Mouse (Mus musculus): ENCODE measurements around the gene Gabrr3. TPM values are rescaled to one million over a fixed set of nuclear protein-coding genes. Genes with fewer than 3 reads are reported as not detected.

Gene Gabrr3
- polyA plus RNA-seq, 1 experiment from 2014 or later: not detected

GRCm38 (mm10) chr16:59471637-59472278 is 64.6 kb downstream of the Gabrr3 start, which contains the start of gene Riox2:
Gene Riox2, plus strand, starts transcription at chr16:59471775.
- peaks cover 9% of the 10 kb centered on the region; the same call in 1 of the 2 replicates for H3K4me1 ChIP-seq (replicated peaks)
- peak within 1 kb of the TSS; percentile 83 for H3K9ac ChIP-seq
- peak within 1 kb of the TSS; percentile 69 for H3K4me2 ChIP-seq
- ATAC-seq (ENCODE audit: insufficient number of reproducible peaks, low FRiP score): peak; percentile 94
- H3K9me3 ChIP-seq (replicated peaks): no peaks in the 10 kb centered on the region
- no peaks in the 10 kb centered on the region for H3K27me3 ChIP-seq (replicated peaks)
- peaks cover 13% of the 10 kb centered on the region for H3K36me3 ChIP-seq
- H3K27ac ChIP-seq (ENCODE audit: poor library complexity, severe bottlenecking): peak within 1 kb of the TSS; percentile 56
- H3K4me3 ChIP-seq: peak within 1 kb of the TSS; percentile 86
- WGBS: 1% methylated on average over 56 of the region's 56 CpGs

GRCm38 (mm10) chr16:59472546-59472945 is 65.4 kb downstream of the Gabrr3 start:
- H3K27ac ChIP-seq (ENCODE audit: poor library complexity, severe bottlenecking): no peak overlapping the region
- ATAC-seq (ENCODE audit: insufficient number of reproducible peaks, low FRiP score): no peak
- 53% methylated on average over 6 of the region's 6 CpGs for WGBS

GRCm38 (mm10) chr16:59474788-59475187 is 67.7 kb downstream of the Gabrr3 start:
- WGBS: 27% methylated on average over 1 of the region's 1 CpGs
- H3K9ac ChIP-seq: no peak overlapping the region
- peaks cover 6% of the 10 kb centered on the region; the same call in 1 of the 2 replicates for H3K4me1 ChIP-seq (replicated peaks)
- no peak for ATAC-seq (ENCODE audit: insufficient number of reproducible peaks, low FRiP score)
- no peak overlapping the region for H3K4me2 ChIP-seq
- H3K9me3 ChIP-seq (replicated peaks): no peaks in the 10 kb centered on the region
- no peak overlapping the region for H3K27ac ChIP-seq (ENCODE audit: poor library complexity, severe bottlenecking)
- H3K4me3 ChIP-seq: no peak overlapping the region
- no peaks in the 10 kb centered on the region for H3K27me3 ChIP-seq (replicated peaks)
- peaks cover 33% of the 10 kb centered on the region for H3K36me3 ChIP-seq

More at GRCm38 (mm10) chr16:59472546-59472945, 65.4 kb downstream of the Gabrr3 start:
- Histone ChIP-seq H3K4me3 (peak overlapping the region; percentile 86), H3K36me3 (peaks cover 20% of the 10 kb centered on the region), H3K9ac (peak overlapping the region; percentile 83; the same call in 1 of the 2 replicates), H3K4me1 (replicated peaks) (peaks cover 8% of the 10 kb centered on the region; the same call in 1 of the 2 replicates), H3K27me3 (replicated peaks) (no peaks in the 10 kb centered on the region), H3K9me3 (replicated peaks) (no peaks in the 10 kb centered on the region), H3K4me2 (peak overlapping the region; percentile 69)

- H3K4me2 ChIP-seq: no peak overlapping the region
- H3K9me3 ChIP-seq (replicated peaks): no peaks in the 10 kb centered on the region
- H3K27me3 ChIP-seq (replicated peaks): no peaks in the 10 kb centered on the region
- H3K36me3 ChIP-seq: peaks cover 58% of the 10 kb centered on the region
- no peak overlapping the region for H3K9ac ChIP-seq
- H3K27ac ChIP-seq (ENCODE audit: poor library complexity, severe bottlenecking): no peak overlapping the region
- no peak overlapping the region for H3K4me3 ChIP-seq
- WGBS: 86% methylated on average over 3 of the region's 3 CpGs
- 0 out of 2 replicates have a peak, but pooled peaks cover under 1% of the 10 kb centered on the region for H3K4me1 ChIP-seq (replicated peaks)
- ATAC-seq (ENCODE audit: insufficient number of reproducible peaks, low FRiP score): no peak
These were observed 70.8 kb downstream of the Gabrr3 start for GRCm38 (mm10) chr16:59477955-59478354.

- Histone ChIP-seq H3K4me2 (no peak overlapping the region), H3K4me3 (no peak overlapping the region), H3K4me1 (replicated peaks) (no peaks in the 10 kb centered on the region), H3K9ac (no peak overlapping the region), H3K27me3 (replicated peaks) (no peaks in the 10 kb centered on the region), H3K36me3 (peaks cover 83% of the 10 kb centered on the region), H3K27ac (ENCODE audit: poor library complexity, severe bottlenecking) (no peak overlapping the region), H3K9me3 (replicated peaks) (no peaks in the 10 kb centered on the region)
- ATAC-seq (ENCODE audit: insufficient number of reproducible peaks, low FRiP score): no peak
- WGBS: 77% methylated on average over 7 of the region's 7 CpGs
These were observed 80.1 kb downstream of the Gabrr3 start for GRCm38 (mm10) chr16:59487239-59487638.

GRCm38 (mm10) chr16:59487975-59488548 is 80.9 kb downstream of the Gabrr3 start:
- peaks cover 80% of the 10 kb centered on the region for H3K36me3 ChIP-seq
- no peak overlapping the region for H3K9ac ChIP-seq
- H3K4me1 ChIP-seq (replicated peaks): no peaks in the 10 kb centered on the region
- H3K27ac ChIP-seq (ENCODE audit: poor library complexity, severe bottlenecking): no peak overlapping the region
- H3K4me3 ChIP-seq: no peak overlapping the region
- no peaks in the 10 kb centered on the region for H3K9me3 ChIP-seq (replicated peaks)
- WGBS: 64% methylated on average over 9 of the region's 9 CpGs
- no peak overlapping the region for H3K4me2 ChIP-seq
- no peak for ATAC-seq (ENCODE audit: insufficient number of reproducible peaks, low FRiP score)
- no peaks in the 10 kb centered on the region for H3K27me3 ChIP-seq (replicated peaks)

- no peak overlapping the region for H3K9ac ChIP-seq
- H3K27ac ChIP-seq (ENCODE audit: poor library complexity, severe bottlenecking): no peak overlapping the region
- no peak for ATAC-seq (ENCODE audit: insufficient number of reproducible peaks, low FRiP score)
- WGBS: 88% methylated on average over 14 of the region's 14 CpGs
- no peak overlapping the region for H3K4me3 ChIP-seq
- no peaks in the 10 kb centered on the region for H3K27me3 ChIP-seq (replicated peaks)
- no peaks in the 10 kb centered on the region for H3K9me3 ChIP-seq (replicated peaks)
- H3K4me1 ChIP-seq (replicated peaks): peaks cover 3% of the 10 kb centered on the region; the same call in 1 of the 2 replicates
- peaks cover 74% of the 10 kb centered on the region for H3K36me3 ChIP-seq
- no peak overlapping the region for H3K4me2 ChIP-seq
These were observed 86.1 kb downstream of the Gabrr3 start for GRCm38 (mm10) chr16:59493199-59493598.

GRCm38 (mm10) chr16:59497947-59498346 is 90.8 kb downstream of the Gabrr3 start:
- Histone ChIP-seq H3K36me3 (peaks cover 83% of the 10 kb centered on the region), H3K27ac (ENCODE audit: poor library complexity, severe bottlenecking) (no peak overlapping the region)

GRCm38 (mm10) chr16:59499180-59499579 is 92.0 kb downstream of the Gabrr3 start:
- ATAC-seq (ENCODE audit: insufficient number of reproducible peaks, low FRiP score): no peak
- Histone ChIP-seq H3K27me3 (replicated peaks) (no peaks in the 10 kb centered on the region), H3K36me3 (peaks cover 80% of the 10 kb centered on the region), H3K4me2 (no peak overlapping the region), H3K27ac (ENCODE audit: poor library complexity, severe bottlenecking) (no peak overlapping the region), H3K4me1 (replicated peaks) (peaks cover 5% of the 10 kb centered on the region; the same call in 1 of the 2 replicates), H3K9ac (no peak overlapping the region), H3K4me3 (no peak overlapping the region), H3K9me3 (replicated peaks) (no peaks in the 10 kb centered on the region)
- WGBS: 89% methylated on average over 3 of the region's 3 CpGs

More at GRCm38 (mm10) chr16:59497947-59498346, 90.8 kb downstream of the Gabrr3 start:
- ATAC-seq (ENCODE audit: insufficient number of reproducible peaks, low FRiP score): no peak
- H3K4me2 ChIP-seq: no peak overlapping the region
- no peaks in the 10 kb centered on the region for H3K9me3 ChIP-seq (replicated peaks)
- H3K27me3 ChIP-seq (replicated peaks): no peaks in the 10 kb centered on the region
- H3K4me3 ChIP-seq: no peak overlapping the region
- WGBS: 75% methylated on average over 1 of the region's 1 CpGs
- H3K4me1 ChIP-seq (replicated peaks): peaks cover 5% of the 10 kb centered on the region; the same call in 1 of the 2 replicates
- no peak overlapping the region for H3K9ac ChIP-seq

GRCm38 (mm10) chr16:59509830-59510229 is 102.7 kb downstream of the Gabrr3 start:
- Histone ChIP-seq H3K9ac (no peak overlapping the region), H3K27ac (ENCODE audit: poor library complexity, severe bottlenecking) (no peak overlapping the region), H3K4me1 (replicated peaks) (peaks cover 11% of the 10 kb centered on the region), H3K27me3 (replicated peaks) (no peaks in the 10 kb centered on the region), H3K36me3 (peaks cover 57% of the 10 kb centered on the region), H3K9me3 (replicated peaks) (no peaks in the 10 kb centered on the region), H3K4me2 (no peak overlapping the region), H3K4me3 (no peak overlapping the region)
- ATAC-seq (ENCODE audit: insufficient number of reproducible peaks, low FRiP score): no peak
- WGBS: 86% methylated on average over 5 of the region's 5 CpGs
